Mouse (Mus musculus) embryonic fibroblast, embryonic 13.5 days (primary cell): ENCODE data around the gene A730071L15Rik.

Experiments
- CTCF ChIP-seq: IDR thresholded peaks from 2 replicates; pipeline ENCODE4 v1.5.1; 2011; ENCODE audit warnings: mild to moderate bottlenecking, control low read depth, low read length, moderate library complexity, borderline replicate concordance; ENCODE audit not compliant: insufficient read depth
- POLR2A ChIP-seq: IDR thresholded peaks from 2 replicates; pipeline ENCODE4 v1.6.1; 2011; ENCODE audit warnings: low read depth, mild to moderate bottlenecking, control low read depth, low read length, moderate library complexity

- no peak for TF ChIP-seq POLR2A
- no peak for TF ChIP-seq CTCF
These were observed 38.3 kb upstream of the A730071L15Rik start for GRCm38 (mm10) chr11:6161549-6161948.
